8 mouse cellular contexts compared by ENCODE assay signal in the genomic region with DNA sequence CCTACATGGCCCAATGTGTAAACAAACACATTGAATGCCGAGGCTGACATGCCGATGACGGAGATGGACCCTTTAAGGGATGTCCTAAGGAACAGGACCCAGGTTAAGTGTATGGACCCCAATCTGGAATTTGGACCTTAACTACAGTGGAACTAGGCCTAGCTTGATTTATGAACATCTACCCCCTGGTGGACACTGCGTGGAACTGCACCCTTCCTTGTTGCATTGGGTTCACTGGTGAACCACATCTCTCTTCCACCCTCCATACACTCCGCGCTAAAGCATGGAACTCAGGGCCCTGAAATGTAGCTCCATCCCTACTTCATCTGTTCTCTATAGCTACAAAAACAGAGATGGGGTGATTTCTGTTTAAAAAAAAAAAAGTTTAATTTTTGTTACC. TPM values are rescaled to one million over a fixed set of nuclear protein-coding genes. Genes with fewer than 3 reads are reported as not detected.
DNase-seq lines count a peak whose midpoint lies in the region; ATAC-seq lines count a peak whose summit lies in the region.

No protein-coding gene starts in this region.

- DNase-seq in heart, adult 8-10 months (ENCODE audit: low spot score), result peak; percentile 21
- DNase-seq in heart, postnatal 25 days (ENCODE audit: low spot score), result no peak
- peak; percentile 72 for DNase-seq in CD4-positive helper T cell, adult 2 months (ENCODE audit: low read depth, low spot score)
- peak; percentile 45 for DNase-seq in WW6 (ENCODE audit: low read depth, low spot score)
- peak; percentile 6 to 47 for DNase-seq in heart, postnatal 14 days
- DNase-seq in ovary, adult 18-20 months (ENCODE audit: low spot score), result no peak
- DNase-seq in frontal cortex, postnatal 25 days (ENCODE audit: low spot score in 2 of 2), result no peak

- ATAC-seq in megakaryocyte progenitor cell, adult 5-6 weeks (replicated peaks; ENCODE audit: poor library complexity), result peak; percentile 86

- intact Hi-C loops in heart, postnatal 25 days (cut with DNase I), result no loop called here
- intact Hi-C loops in heart, postnatal 14 days (cut with DNase I), result loop anchor here (5.0 kb wide), 1 partner anchor 56 kb away; no protein-coding TSS in a partner anchor

RNA-seq across cellular contexts. Expression of gene Adamts10, which starts 30.9 kb away (rescaled TPM):
- total RNA-seq in heart, adult 8-10 months (2022), result 10 to 100 TPM; 10.9 to 14.0 (median 11.9) TPM
- 10 to 100 TPM; 20.1 to 21.7 TPM for total RNA-seq in heart, postnatal 25 days (2021)
- total RNA-seq in heart, postnatal 14 days (2021), result 10 to 100 TPM; 31.7 to 38.4 TPM
- 13.8 and 14.0 TPM in 2 replicates for total RNA-seq in megakaryocyte progenitor cell, adult 5-6 weeks (2015)
- 18.5 and 20.6 TPM in 2 replicates for total RNA-seq in megakaryocyte progenitor cell, adult 5-6 weeks (2017)

Comparison
In these comparisons a context has a peak if more than half of its experiments do, and no peak if none do; other contexts are left out.
1. DNase-seq: peak in heart, adult 8-10 months (single experiment), CD4-positive helper T cell, adult 2 months (single experiment), WW6 (single experiment) and heart, postnatal 14 days (2 of 2); none in heart, postnatal 25 days (single experiment), ovary, adult 18-20 months (single experiment) and frontal cortex, postnatal 25 days (0 of 2).